Mouse (Mus musculus) ES-E14 (cell line): ENCODE measurements around the gene Lins1.

Experiments used
- HCFC1 ChIP-seq: IDR thresholded peaks from 2 replicates; pipeline ENCODE4 v1.6.1; 2012; ENCODE audit warnings: low read length, inconsistent platforms, borderline replicate concordance; ENCODE audit not compliant: insufficient read depth
- MAFK ChIP-seq: IDR thresholded peaks from 2 replicates; pipeline ENCODE4 v1.6.1; 2014; ENCODE audit warnings: mild to moderate bottlenecking, low read depth, low read length, inconsistent platforms; ENCODE audit not compliant: insufficient read depth

DNA sequence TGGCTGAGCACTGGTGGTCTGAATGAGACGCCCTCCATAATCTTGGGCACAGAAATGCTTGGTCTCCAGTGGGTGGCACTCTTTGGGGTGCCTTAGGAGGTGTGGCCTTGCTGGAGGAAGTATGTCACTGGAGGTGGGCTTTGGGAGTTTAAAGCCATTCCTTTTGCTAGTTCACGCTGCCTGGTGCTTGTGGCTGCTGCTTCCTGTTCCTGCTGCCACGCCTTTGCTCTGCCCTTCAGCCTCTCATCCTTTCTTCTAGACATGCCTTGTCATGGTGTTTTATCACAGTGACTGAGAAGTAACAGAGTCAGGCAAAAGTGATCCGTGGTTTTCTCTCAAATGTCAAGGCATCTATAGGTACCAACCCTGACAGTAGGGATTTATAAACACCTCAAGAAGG lies 37.5 kb upstream of the Lins1 start:
- no peak for TF ChIP-seq MAFK
- no peak for TF ChIP-seq HCFC1
